Mouse (Mus musculus) forebrain, embryonic 16.5 days (tissue): ENCODE results near the gene Clec12b. TPM values are rescaled to one million over a fixed set of nuclear protein-coding genes. Genes with fewer than 3 reads are reported as not detected.
"Not testable (repeated sequence)": the region's sequence is repeated elsewhere in the genome, so short reads cannot be mapped to it uniquely, and the experiment has no call there.

Source experiments
- ATAC-seq: fragments of 200-750 bp; cut with Nextera tagmentation; 2 replicates; pipeline ENCODE4 v1.8.0; 2017; ENCODE audit warnings: mild to moderate bottlenecking, moderate library complexity
- H3K27ac ChIP-seq: fragments of 300-500 bp; sonication (generic); 2 replicates; pipeline ENCODE4 v1.5.1; 2014; ENCODE audit warnings: low read length, control low read depth
- H3K27me3 ChIP-seq: fragments of 300-500 bp; sonication (generic); replicated peaks from 2 replicates; pipeline ENCODE4 v1.6.1; 2014; ENCODE audit warnings: low read length; ENCODE audit not compliant: control insufficient read depth, insufficient read depth
- H3K36me3 ChIP-seq: fragments of 300-500 bp; sonication (generic); 2 replicates; pipeline ENCODE4 v1.6.1; 2014; ENCODE audit not compliant: control insufficient read depth, insufficient read depth
- H3K4me1 ChIP-seq: fragments of 300-500 bp; sonication (generic); replicated peaks from 2 replicates; pipeline ENCODE4 v1.6.1; 2014; ENCODE audit warnings: low read length; ENCODE audit not compliant: control insufficient read depth, insufficient read depth
- H3K4me2 ChIP-seq: fragments of 300-500 bp; sonication (generic); 2 replicates; pipeline ENCODE4 v1.6.1; 2014; ENCODE audit warnings: mild to moderate bottlenecking, low read length, control low read depth
- H3K4me3 ChIP-seq: fragments of 300-500 bp; sonication (generic); replicated peaks from 2 replicates; pipeline ENCODE4 v1.5.1; 2014; ENCODE audit warnings: mild to moderate bottlenecking, low read length, control low read depth
- H3K9ac ChIP-seq: fragments of 300-500 bp; sonication (generic); replicated peaks from 2 replicates; pipeline ENCODE4 v1.6.1; 2014; ENCODE audit warnings: low read depth, low read length, control low read depth
- H3K9me3 ChIP-seq: fragments of 300-500 bp; sonication (generic); 2 replicates; pipeline ENCODE4 v1.6.1; 2016; ENCODE audit warnings: low read length; ENCODE audit not compliant: control insufficient read depth
- WGBS: fragments of 180-500 bp; shearing (Covaris S2); extraction: QIAGEN DNeasy Blood & Tissue Kit; methylation state at CpG from one replicate; pipeline ENCODE4 v1.1.7; 2014; 5-methylcytosine and 5-hydroxymethylcytosine counted together
- polyA plus RNA-seq: library from polyadenylated mRNA; unstranded; fragments of >200 nt; fragmentation: Nextera tagmentation; extraction: Ambion mirVana; gene quantifications from 2 replicates; pipeline ENCODE4 v1.2.1, GENCODE M21; 2015

The Clec12b gene
- polyA plus RNA-seq, 1 experiment from 2014 or later, result not detected

DNA sequence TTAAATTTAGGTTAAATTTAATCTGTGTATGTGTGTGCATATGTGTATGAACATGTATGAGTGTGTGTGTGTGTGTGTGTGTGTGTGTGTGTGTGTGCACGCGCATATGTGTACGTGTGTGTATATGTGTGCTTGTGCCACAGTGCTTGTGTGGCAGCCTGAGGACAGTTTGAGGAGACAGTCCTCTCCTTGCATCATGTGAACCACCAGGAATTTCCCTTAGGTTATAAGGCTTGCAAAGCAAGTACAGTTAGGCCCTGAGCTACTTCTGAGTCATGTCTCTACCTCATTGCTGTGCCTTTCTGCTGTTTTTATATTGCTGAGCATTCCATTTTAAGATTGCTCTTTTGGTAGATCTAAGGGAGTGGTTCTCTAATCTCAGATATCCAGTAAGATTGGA, 34.6 kb downstream of the Clec12b start:
- Histone ChIP-seq H3K27me3 (no peaks in the 10 kb centered on the region), H3K4me1 (no peaks in the 10 kb centered on the region), H3K36me3 (no peaks in the 10 kb centered on the region), H3K9me3 (no peaks in the 10 kb centered on the region; the same call in 1 of the 2 replicates), H3K9ac (no peak overlapping the region), H3K4me2 (no peak overlapping the region), H3K27ac (no peak overlapping the region), H3K4me3 (no peak overlapping the region)
- WGBS, result 93% methylated on average over 3 of the region's 3 CpGs
- ATAC-seq, result no peak

DNA sequence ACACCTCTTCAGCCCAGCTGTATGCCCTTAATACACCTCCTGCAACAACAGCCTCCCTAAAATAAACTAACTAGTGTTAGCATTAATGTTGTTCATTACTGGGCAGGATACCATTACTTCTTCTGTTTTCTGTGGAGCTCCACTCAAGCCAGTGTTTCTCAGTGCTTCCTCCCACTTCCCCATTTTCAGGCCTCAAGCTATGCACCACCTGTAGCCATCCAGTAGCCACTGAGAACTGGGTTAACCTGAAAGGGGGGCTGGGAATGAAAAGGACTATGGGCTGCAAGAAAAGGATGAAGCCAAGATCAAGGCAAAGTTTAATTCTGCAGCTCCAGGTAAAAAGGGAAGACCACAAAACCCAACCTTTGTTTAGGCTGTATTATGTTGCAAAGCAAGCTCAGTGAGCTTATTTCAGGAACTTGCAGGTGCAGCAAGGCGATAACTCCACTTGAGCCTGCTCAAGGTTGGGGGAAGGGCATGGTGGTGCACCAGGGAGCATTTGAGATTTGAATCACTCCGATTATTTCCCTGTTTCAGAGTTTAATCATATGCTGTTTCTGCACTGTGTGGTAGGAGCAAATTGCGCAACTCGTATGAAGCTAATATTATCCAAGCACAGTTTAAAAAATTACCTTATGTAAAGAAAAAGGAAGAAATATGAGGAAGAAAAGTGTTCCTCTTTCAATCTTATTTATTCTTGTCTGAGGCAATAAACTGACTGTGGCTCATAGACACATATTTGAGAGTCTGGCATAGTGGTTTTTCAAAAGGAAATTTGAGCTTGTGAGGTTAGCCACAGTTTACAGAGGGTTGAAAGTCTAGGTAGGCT, 35.9 kb downstream of the Clec12b start:
- no peaks in the 10 kb centered on the region for H3K4me1 ChIP-seq
- no peak overlapping the region for H3K9ac ChIP-seq
- no peak for ATAC-seq
- no peak overlapping the region for H3K27ac ChIP-seq
- no peaks in the 10 kb centered on the region for H3K36me3 ChIP-seq
- WGBS, result 58% methylated on average over 4 of the region's 4 CpGs
- no peak overlapping the region for H3K4me3 ChIP-seq
- no peaks in the 10 kb centered on the region for H3K27me3 ChIP-seq
- no peak overlapping the region for H3K4me2 ChIP-seq
- no peaks in the 10 kb centered on the region; the same call in 1 of the 2 replicates for H3K9me3 ChIP-seq

DNA sequence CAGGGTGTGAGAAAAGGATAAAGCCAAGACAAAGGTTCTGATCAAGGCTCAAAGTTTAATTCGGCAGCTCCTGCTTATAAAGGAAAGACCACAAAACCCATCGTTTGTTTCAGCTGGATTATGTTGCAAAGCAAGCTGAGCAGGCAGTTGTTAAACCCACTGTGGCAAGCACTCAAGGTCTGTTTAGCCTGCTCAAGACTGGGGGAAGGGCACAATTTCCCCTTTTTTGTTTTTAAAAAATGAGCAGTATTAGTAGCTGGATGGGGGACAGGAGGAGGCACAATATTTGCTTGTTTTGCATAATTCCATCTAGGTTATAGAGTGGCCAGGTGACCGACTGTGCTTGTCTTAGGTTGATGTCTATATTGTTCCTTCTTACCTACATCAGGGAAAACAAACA, 41.3 kb downstream of the Clec12b start:
- H3K36me3 ChIP-seq, result no peaks in the 10 kb centered on the region
- ATAC-seq, result no peak
- H3K4me1 ChIP-seq, result no peaks in the 10 kb centered on the region
- no peak overlapping the region for H3K9ac ChIP-seq
- no peaks in the 10 kb centered on the region for H3K27me3 ChIP-seq
- H3K9me3 ChIP-seq, result no peaks in the 10 kb centered on the region; the same call in 1 of the 2 replicates
- no peak overlapping the region for H3K27ac ChIP-seq
- H3K4me2 ChIP-seq, result no peak overlapping the region
- 72% methylated on average over 3 of the region's 3 CpGs for WGBS
- no peak overlapping the region for H3K4me3 ChIP-seq

DNA sequence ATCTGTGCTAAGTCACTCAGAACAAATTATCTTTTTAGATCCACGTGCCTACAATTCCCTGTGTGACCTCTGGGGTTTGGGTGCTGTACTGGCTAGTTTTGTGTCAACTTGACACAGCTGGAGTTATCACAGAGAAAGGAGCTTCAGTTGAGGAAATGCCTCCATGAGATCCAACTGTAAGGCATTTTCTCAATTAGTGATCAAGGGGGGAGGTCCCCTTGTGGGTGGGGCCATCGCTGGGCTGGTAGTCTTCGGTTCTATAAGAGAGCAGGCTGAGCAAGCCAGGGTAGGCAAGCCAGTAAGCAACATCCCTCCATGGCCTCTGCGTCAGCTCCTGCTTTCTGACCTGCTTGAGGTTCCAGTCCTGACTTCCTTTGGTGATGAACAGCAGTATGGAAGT, 43.3 kb downstream of the Clec12b start, which contains the start of gene Clec12a:
TSS of gene Clec12a (plus strand) at position 301 of the 400 bp plus-strand sequence.
- H3K4me3 ChIP-seq, H3K36me3 ChIP-seq, H3K27me3 ChIP-seq, H3K9me3 ChIP-seq, H3K4me2 ChIP-seq, H3K27ac ChIP-seq, ATAC-seq, H3K4me1 ChIP-seq, H3K9ac ChIP-seq: not testable (repeated sequence)
- 76% methylated on average over 4 of the region's 4 CpGs for WGBS

DNA sequence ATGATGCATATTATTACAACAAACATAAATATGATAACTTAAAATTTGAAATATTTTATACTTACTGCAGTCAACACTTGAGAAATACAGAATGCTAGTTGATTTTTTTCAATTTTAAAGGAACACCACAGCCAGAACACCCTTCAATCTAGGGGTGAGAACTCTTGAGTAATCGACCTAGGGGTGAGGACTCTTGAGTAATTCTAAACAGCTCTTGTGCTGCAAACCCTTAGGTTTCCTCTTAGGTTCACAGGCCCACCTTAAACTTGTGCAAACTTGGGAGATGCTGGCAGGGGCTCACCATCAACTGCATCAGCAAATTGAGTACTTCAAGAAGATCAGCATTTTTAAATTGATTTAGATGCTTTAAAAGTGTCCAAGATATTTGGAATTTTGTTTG, 47.9 kb downstream of the Clec12b start:
- Histone ChIP-seq H3K4me2 (no peak overlapping the region), H3K9ac (no peak overlapping the region), H3K9me3 (no peaks in the 10 kb centered on the region), H3K27me3 (no peaks in the 10 kb centered on the region), H3K4me3 (no peak overlapping the region), H3K27ac (no peak overlapping the region), H3K36me3 (no peaks in the 10 kb centered on the region), H3K4me1 (no peaks in the 10 kb centered on the region)
- ATAC-seq, result no peak
- 84% methylated on average over 1 of the region's 1 CpGs for WGBS

DNA sequence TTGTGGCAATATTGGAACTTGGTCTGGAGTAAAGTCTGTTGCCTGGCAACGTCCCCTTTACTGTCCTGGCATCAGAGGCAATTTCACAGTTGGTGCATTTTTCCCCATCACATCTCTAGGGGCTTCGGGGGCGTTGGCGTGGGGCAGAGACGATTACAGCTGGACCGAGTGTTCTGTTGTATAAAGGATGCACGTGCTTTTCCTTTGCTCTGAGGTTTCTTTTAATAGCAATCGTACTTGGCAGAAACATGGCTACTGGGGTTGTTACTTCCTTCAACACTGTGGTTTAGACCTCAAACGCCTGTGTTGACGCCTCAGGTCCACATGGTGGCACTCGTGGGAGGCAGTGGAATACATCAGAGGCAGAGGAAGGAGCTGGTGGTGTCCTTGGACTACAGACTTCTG, 52.0 kb downstream of the Clec12b start:
- H3K27ac ChIP-seq, result no peak overlapping the region
- H3K27me3 ChIP-seq, result no peaks in the 10 kb centered on the region
- peak; percentile 91 for ATAC-seq
- no peak overlapping the region for H3K9ac ChIP-seq
- WGBS, result 30% methylated on average over 11 of the region's 11 CpGs
- no peaks in the 10 kb centered on the region for H3K36me3 ChIP-seq
- H3K4me2 ChIP-seq, result peak overlapping the region; percentile 9; the same call in 1 of the 2 replicates
- no peak overlapping the region for H3K4me3 ChIP-seq
- no peaks in the 10 kb centered on the region for H3K9me3 ChIP-seq
- H3K4me1 ChIP-seq, result no peaks in the 10 kb centered on the region

DNA sequence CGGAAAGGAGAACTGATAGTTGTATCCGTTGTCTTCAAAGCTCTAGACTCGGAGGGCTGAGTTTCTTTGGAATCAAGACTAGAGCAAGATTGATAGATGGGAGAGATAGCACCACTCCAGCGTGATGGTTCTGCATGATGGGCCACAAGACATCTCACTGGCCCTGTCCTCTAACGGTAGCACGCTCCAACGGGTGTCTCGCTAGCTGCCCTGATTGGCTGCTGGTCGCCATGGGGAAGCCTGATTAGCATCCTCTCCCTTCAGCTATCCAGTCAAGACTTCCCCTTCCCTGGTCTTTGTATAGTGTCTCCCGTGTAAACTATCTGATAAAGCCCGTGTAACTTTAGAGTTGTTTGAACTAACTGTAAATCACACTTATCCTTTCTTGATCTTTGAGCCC, 54.1 kb downstream of the Clec12b start, which contains the start of gene 4922502D21Rik:
TSS of gene 4922502D21Rik (minus strand) at position 187 of the 400 bp plus-strand sequence.
- no peak within 1 kb of the TSS for H3K4me2 ChIP-seq
- H3K27ac ChIP-seq, result no peak within 1 kb of the TSS
- H3K4me1 ChIP-seq, result no peaks in the 10 kb centered on the region
- H3K9ac ChIP-seq, result no peak within 1 kb of the TSS
- no peaks in the 10 kb centered on the region for H3K36me3 ChIP-seq
- no peak within 1 kb of the TSS for H3K4me3 ChIP-seq
- ATAC-seq, result no peak
- H3K9me3 ChIP-seq, result no peaks in the 10 kb centered on the region
- WGBS, result 63% methylated on average over 11 of the region's 11 CpGs
- no peaks in the 10 kb centered on the region for H3K27me3 ChIP-seq

DNA sequence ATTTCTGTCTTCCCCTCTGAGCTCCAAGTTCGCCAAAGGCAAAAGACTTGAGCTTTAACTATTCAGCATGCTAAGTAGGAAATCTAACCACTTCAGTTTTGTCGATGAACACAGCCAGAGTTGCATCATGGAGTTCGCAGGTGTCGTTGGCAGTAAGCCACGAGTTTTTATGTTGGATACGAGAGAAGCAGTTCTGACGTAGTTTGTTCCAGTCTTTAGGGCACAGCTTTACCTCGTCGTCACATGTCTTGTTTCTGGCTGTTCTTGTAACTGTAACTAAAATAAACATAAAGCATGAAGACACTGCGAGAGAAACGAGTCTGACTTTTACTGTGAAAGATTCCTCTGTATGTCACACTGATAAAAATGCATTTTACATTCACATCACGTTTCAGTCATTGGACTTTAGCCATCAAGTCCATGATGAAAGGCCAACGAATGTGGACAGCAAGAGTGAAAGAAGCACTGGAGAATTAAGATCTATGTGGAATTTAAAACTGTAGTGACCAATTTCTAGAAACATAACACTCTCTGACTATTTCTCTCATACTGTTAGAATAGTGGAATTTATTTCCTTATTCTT, 59.0 kb downstream of the Clec12b start:
- ATAC-seq, result no peak
- Histone ChIP-seq H3K4me2 (no peak overlapping the region), H3K27ac (no peak overlapping the region), H3K27me3 (no peaks in the 10 kb centered on the region), H3K36me3 (no peaks in the 10 kb centered on the region), H3K4me3 (no peak overlapping the region), H3K4me1 (0 out of 2 replicates have a peak, but pooled peaks cover 2% of the 10 kb centered on the region), H3K9ac (no peak overlapping the region), H3K9me3 (no peaks in the 10 kb centered on the region)
- 59% methylated on average over 13 of the region's 13 CpGs for WGBS

DNA sequence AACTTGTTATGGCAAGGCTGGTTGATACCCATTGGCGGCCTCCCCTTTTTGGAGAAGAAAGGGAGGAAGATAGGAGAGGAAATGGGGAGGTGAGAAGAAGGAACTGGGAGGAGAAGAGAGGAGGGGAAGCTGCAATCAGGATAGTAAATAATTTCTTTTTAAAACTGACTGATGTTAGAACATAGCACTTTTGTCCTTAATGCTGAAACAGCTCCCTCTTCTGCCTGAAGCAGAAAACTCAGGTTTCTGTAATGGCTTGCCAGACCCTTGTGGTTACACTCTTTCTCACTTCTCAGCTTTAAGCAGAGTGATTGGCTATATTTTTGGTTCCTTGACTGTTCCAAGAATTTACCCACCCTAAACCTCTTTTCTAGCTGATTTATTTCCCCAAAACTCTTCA, 59.7 kb downstream of the Clec12b start:
- Histone ChIP-seq H3K4me3 (no peak overlapping the region), H3K9me3 (no peaks in the 10 kb centered on the region), H3K9ac (no peak overlapping the region), H3K27ac (no peak overlapping the region), H3K27me3 (no peaks in the 10 kb centered on the region), H3K4me1 (0 out of 2 replicates have a peak, but pooled peaks cover 2% of the 10 kb centered on the region), H3K4me2 (no peak overlapping the region), H3K36me3 (no peaks in the 10 kb centered on the region)
- ATAC-seq, result no peak
- WGBS, result 89% methylated on average over 1 of the region's 1 CpGs
